Mouse (Mus musculus) heart, embryonic 16.5 days (tissue): ENCODE measurements around the gene Adam22. TPM values are rescaled to one million over a fixed set of nuclear protein-coding genes. Genes with fewer than 3 reads are reported as not detected.

Experiments
- ATAC-seq: fragments of 200-750 bp; cut with Nextera tagmentation; replicated peaks from 2 replicates; pipeline ENCODE4 v1.8.0; 2017; ENCODE audit warnings: moderate number of reproducible peaks; ENCODE audit not compliant: insufficient read depth, low FRiP score; ENCODE audit errors: extremely low read depth
- H3K27ac ChIP-seq: fragments of 300-500 bp; sonication (generic); 2 replicates; pipeline ENCODE4 v1.5.1; 2014; ENCODE audit warnings: mild to moderate bottlenecking, low read length, control low read depth, moderate library complexity
- H3K27me3 ChIP-seq: fragments of 300-500 bp; sonication (generic); 2 replicates; pipeline ENCODE4 v1.6.1; 2014; ENCODE audit warnings: low read length, mixed read lengths; ENCODE audit not compliant: control insufficient read depth, insufficient read depth
- H3K36me3 ChIP-seq: fragments of 300-500 bp; sonication (generic); 2 replicates; pipeline ENCODE4 v1.6.1; 2014; ENCODE audit not compliant: control insufficient read depth, insufficient read depth
- H3K4me1 ChIP-seq: fragments of 300-500 bp; sonication (generic); 2 replicates; pipeline ENCODE4 v1.6.1; 2014; ENCODE audit warnings: low read length, mixed read lengths; ENCODE audit not compliant: control insufficient read depth, insufficient read depth
- H3K4me2 ChIP-seq: fragments of 300-500 bp; sonication (generic); 2 replicates; pipeline ENCODE4 v1.6.1; 2014; ENCODE audit warnings: low read depth, mild to moderate bottlenecking, control low read depth, low read length
- H3K4me3 ChIP-seq: fragments of 300-500 bp; sonication (generic); 2 replicates; pipeline ENCODE4 v1.5.1; 2014; ENCODE audit warnings: mild to moderate bottlenecking, control low read depth, low read length
- H3K9ac ChIP-seq: fragments of 300-500 bp; sonication (generic); 2 replicates; pipeline ENCODE4 v1.6.1; 2014; ENCODE audit warnings: low read length, control low read depth
- H3K9me3 ChIP-seq: fragments of 300-500 bp; sonication (generic); replicated peaks from 2 replicates; pipeline ENCODE4 v1.6.1; 2016; ENCODE audit warnings: low read length; ENCODE audit not compliant: control insufficient read depth
- WGBS: fragments of 180-500 bp; shearing (Covaris S2); extraction: QIAGEN DNeasy Blood & Tissue Kit; methylation state at CpG from one replicate; pipeline ENCODE4 v1.1.7; 2014; 5-methylcytosine and 5-hydroxymethylcytosine counted together
- polyA plus RNA-seq: library from polyadenylated mRNA; unstranded; fragments of >200 nt; fragmentation: Nextera tagmentation; extraction: Ambion mirVana; gene quantifications from 2 replicates; pipeline ENCODE4 v1.2.1, GENCODE M21; 2015

The Adam22 gene
- polyA plus RNA-seq, 1 experiment from 2014 or later = 7.8 TPM

DNA sequence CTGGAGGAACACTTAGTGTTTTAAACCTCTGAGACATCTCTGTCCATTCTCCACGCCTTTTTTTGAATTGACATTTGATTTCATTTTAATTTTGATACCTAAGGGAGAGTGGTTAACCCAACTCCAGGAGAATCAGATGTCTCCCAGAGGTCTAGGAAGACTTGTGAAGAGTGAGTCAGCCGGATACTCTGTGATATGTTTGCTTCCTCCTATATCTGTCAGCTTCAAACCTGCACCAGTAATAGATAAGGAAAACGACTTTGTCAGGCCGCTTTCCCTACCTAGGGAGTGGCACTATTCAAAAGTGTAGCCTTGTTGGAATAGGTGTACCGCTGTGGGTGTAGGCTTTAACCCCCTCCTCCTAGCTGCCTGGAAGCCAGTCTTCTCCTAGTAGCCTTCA, 821 bp upstream of the Adam22 start:
- Histone ChIP-seq H3K27ac (no peak overlapping the region), H3K36me3 (no peaks in the 10 kb centered on the region), H3K4me2 (no peak overlapping the region), H3K9me3 (no peaks in the 10 kb centered on the region), H3K4me3 (no peak overlapping the region), H3K9ac (no peak overlapping the region), H3K27me3 (no peaks in the 10 kb centered on the region), H3K4me1 (peaks cover 3% of the 10 kb centered on the region; the same call in 1 of the 2 replicates)
- 72% methylated on average over 5 of the region's 5 CpGs for WGBS
- no peak for ATAC-seq

DNA sequence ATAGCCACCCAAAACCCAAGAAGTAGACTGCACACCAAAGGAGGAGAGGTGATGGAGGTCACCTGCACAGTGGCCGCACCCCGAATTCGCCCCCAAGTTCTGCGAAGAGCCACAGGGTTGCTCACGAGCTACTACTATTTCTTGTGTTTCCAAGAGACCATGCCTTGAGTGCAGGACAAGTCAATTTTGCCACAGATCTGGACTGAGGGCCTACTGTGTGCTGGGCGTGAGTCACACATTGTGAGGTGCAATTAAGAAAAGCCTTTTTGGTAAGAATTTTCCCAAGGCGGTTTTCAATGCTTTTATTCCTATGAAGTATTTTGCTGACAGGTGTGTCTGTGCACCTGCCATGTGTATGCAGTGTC, 350 bp upstream of the Adam22 start:
- WGBS = 34% methylated on average over 7 of the region's 7 CpGs
- no peak for ATAC-seq
- Histone ChIP-seq H3K27me3 (no peaks in the 10 kb centered on the region), H3K9ac (no peak overlapping the region), H3K4me1 (peaks cover 3% of the 10 kb centered on the region; the same call in 1 of the 2 replicates), H3K4me3 (peak overlapping the region; percentile 81), H3K36me3 (no peaks in the 10 kb centered on the region), H3K27ac (no peak overlapping the region), H3K9me3 (no peaks in the 10 kb centered on the region), H3K4me2 (peak overlapping the region; percentile 83)

DNA sequence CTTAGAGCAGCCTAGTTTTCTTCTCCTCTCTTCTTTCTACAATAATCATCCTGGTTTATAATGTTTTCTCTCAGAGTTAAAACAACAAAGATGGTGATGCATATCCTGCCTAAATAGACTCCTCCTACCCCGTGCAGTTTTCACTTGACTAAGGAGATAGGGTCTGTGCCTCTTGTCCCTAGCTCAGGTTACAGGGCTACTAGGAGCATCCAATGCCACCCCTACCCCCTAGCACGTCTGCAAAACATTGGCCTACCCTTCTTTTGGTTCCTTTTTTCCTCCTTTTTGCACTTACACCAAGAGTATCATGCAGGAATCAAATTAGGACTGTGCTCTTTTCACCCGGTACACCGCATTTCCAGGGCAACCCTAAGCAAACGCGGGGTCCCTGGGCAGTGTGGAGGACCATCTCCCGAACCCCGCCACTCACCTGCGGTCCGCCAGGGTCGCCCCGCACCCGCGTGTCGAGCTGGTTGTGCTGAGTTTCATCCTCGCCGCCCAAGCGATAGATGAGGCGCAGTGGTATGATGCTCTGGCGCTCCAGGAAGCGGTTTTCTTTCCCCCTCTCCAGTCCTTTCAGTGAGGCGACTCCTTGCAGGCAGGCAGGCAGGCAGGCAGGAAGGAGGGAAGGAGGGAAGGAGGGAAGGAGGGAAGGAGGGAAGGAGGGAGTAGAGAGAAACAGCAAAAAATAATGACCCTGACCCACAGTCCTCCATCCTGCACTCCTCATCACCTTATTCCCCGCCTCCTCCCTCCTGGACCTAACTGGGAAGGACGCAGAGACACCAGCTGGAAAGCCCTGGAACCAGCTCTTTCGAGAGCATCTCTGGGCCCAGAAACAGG, 968 bp downstream of the Adam22 start:
- ATAC-seq = 0 out of 2 replicates have a peak, but pooled peaks have one; percentile 33
- H3K9ac ChIP-seq = peak overlapping the region; percentile 84

GRCm38 (mm10) chr5:8362361-8362760, 5.6 kb downstream of the Adam22 start:
- no peaks in the 10 kb centered on the region for H3K9me3 ChIP-seq
- no peak overlapping the region for H3K4me2 ChIP-seq
- no peak overlapping the region for H3K4me3 ChIP-seq
- no peak for ATAC-seq
- peaks cover 11% of the 10 kb centered on the region for H3K4me1 ChIP-seq
- 35% methylated on average over 1 of the region's 1 CpGs for WGBS
- no peak overlapping the region for H3K27ac ChIP-seq
- H3K9ac ChIP-seq = no peak overlapping the region
- H3K36me3 ChIP-seq = no peaks in the 10 kb centered on the region
- no peaks in the 10 kb centered on the region for H3K27me3 ChIP-seq

More for the DNA sequence above, 968 bp downstream of the Adam22 start:
- Histone ChIP-seq H3K4me3 (peak overlapping the region; percentile 81), H3K27me3 (no peaks in the 10 kb centered on the region), H3K9me3 (no peaks in the 10 kb centered on the region), H3K4me2 (peak overlapping the region; percentile 83), H3K36me3 (no peaks in the 10 kb centered on the region), H3K27ac (no peak overlapping the region), H3K4me1 (peaks cover 3% of the 10 kb centered on the region; the same call in 1 of the 2 replicates)
- WGBS = 3% methylated on average over 24 of the region's 25 CpGs

DNA sequence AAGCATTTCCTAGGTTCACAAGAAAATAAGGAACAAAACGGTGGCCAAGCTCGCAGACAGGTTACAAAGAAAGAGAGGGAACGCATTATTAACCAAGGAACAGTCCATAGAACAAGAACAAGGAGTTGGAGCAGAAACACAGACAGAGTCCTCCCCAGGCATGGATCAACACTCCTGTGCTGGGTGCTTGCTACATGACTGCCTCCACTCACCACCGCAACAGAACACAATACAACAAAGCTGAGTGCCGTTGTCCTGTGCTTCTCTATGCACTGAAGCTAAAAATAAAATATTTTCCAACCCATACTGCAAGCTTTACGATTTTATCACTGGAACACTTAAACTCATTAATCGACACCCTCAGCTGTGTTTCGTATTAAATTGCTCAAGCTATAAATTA, 10.3 kb downstream of the Adam22 start:
- Histone ChIP-seq H3K4me3 (no peak overlapping the region), H3K27ac (peak overlapping the region; percentile 77), H3K4me1 (peaks cover 19% of the 10 kb centered on the region), H3K4me2 (peak overlapping the region; percentile 27), H3K9me3 (no peaks in the 10 kb centered on the region), H3K9ac (peak overlapping the region; percentile 43; the same call in 1 of the 2 replicates), H3K27me3 (no peaks in the 10 kb centered on the region), H3K36me3 (no peaks in the 10 kb centered on the region)
- WGBS = 41% methylated on average over 8 of the region's 8 CpGs
- ATAC-seq = peak; percentile 50

DNA sequence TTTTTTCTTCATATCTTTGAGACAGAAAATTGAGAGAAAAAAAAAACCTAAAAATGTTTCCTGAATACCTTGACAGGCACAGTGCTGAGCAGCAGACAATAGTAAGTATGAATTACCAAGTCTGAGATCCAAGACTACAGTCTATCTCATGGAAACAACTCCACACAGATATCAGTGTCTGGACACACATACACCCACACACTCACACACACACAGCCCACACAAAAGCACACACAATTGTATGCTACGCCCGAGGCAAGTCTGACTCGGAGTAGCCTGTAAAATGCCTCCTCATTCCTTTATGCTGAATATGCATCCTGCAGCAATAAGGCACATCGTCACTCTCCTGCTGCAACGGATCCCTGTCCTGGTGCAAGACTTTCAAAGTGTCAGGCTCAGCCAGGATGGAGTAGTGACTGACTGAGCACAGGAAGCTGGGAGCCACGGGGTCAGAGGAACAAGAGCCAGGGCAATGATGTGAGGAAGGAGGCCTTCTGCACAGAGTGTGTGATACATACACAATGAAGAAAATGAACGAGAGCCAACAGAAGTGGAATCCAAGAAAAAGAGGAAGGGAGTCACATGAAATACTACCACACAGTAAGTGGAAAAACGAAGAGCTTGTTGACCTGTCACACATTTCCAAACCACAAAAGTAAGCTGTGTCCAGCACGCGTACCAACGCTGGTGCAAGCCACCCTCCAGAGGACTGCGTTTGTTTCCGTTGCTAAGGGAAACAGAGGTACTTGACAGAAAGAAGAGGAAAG, 10.9 kb downstream of the Adam22 start:
- Histone ChIP-seq H3K9me3 (no peaks in the 10 kb centered on the region), H3K4me3 (no peak overlapping the region), H3K4me1 (peaks cover 19% of the 10 kb centered on the region), H3K36me3 (no peaks in the 10 kb centered on the region), H3K27me3 (no peaks in the 10 kb centered on the region), H3K4me2 (peak overlapping the region; percentile 27), H3K9ac (peak overlapping the region; percentile 43; the same call in 1 of the 2 replicates), H3K27ac (peak overlapping the region; percentile 77)
- WGBS = 26% methylated on average over 13 of the region's 13 CpGs
- peak; percentile 70 for ATAC-seq

DNA sequence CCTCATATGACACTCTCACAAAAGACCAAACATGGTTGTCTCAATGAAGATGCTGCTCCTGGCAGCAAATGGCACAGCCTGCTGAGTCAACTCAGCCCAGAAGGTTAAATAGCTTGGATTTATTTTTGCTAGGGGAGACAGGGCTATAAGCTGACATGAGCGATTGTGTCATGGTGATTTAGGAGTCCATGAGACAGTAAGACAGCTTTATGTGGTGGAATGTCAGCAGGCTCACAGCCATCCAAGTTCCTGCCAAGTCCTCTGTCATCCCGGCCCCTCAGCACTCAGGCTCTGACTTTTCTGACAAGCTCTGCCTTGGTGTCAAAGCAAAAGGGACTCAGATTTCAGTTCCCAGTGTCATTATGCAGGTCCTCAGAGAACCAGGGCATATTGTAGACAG, 11.6 kb downstream of the Adam22 start:
- H3K27me3 ChIP-seq = no peaks in the 10 kb centered on the region
- no peaks in the 10 kb centered on the region for H3K9me3 ChIP-seq
- H3K27ac ChIP-seq = peak overlapping the region; percentile 79
- no peak overlapping the region for H3K9ac ChIP-seq
- H3K4me2 ChIP-seq = no peak overlapping the region
- ATAC-seq = peak; percentile 81
- 19% methylated on average over 2 of the region's 2 CpGs for WGBS
- no peak overlapping the region for H3K4me3 ChIP-seq
- H3K4me1 ChIP-seq = peaks cover 19% of the 10 kb centered on the region
- H3K36me3 ChIP-seq = no peaks in the 10 kb centered on the region

DNA sequence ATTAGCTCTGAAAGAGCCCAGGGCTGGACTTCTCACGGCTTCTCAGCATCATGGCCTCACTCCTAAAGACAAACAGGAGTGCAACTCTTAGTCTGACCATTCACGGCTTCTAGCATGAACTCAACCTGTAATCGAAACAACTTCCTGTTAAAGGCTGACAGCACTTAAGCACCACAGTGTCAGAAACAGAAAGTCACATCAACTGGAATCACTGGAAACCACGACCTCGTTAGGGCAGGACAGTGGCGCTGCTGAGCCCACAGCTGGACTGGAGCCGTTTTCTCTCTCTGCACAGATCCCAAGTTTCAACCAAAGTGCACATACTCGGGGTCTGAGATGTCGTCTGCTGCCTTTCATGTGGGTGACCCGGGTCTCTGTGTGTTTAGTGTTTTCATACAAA, 18.4 kb downstream of the Adam22 start:
- Histone ChIP-seq H3K9me3 (no peaks in the 10 kb centered on the region), H3K27ac (no peak overlapping the region), H3K4me2 (no peak overlapping the region), H3K36me3 (no peaks in the 10 kb centered on the region), H3K27me3 (no peaks in the 10 kb centered on the region), H3K4me1 (no peaks in the 10 kb centered on the region), H3K9ac (no peak overlapping the region), H3K4me3 (no peak overlapping the region)
- no peak for ATAC-seq
- 68% methylated on average over 10 of the region's 10 CpGs for WGBS

GRCm38 (mm10) chr5:8346329-8346728, 21.6 kb downstream of the Adam22 start:
- H3K4me3 ChIP-seq = no peak overlapping the region
- no peaks in the 10 kb centered on the region for H3K36me3 ChIP-seq
- no peaks in the 10 kb centered on the region for H3K9me3 ChIP-seq
- no peaks in the 10 kb centered on the region for H3K4me1 ChIP-seq
- H3K9ac ChIP-seq = no peak overlapping the region
- no peaks in the 10 kb centered on the region for H3K27me3 ChIP-seq
- no peak overlapping the region for H3K4me2 ChIP-seq
- no peak overlapping the region for H3K27ac ChIP-seq
- no peak for ATAC-seq
